Mouse (Mus musculus) CD4-positive, CD25-positive, alpha-beta regulatory T cell, adult 4 months (primary cell): ENCODE results near the gene Mrpl20. TPM values are rescaled to one million over a fixed set of nuclear protein-coding genes. Genes with fewer than 3 reads are reported as not detected.

ENCODE experiments used
- ATAC-seq: one replicate; pipeline ENCODE4 v1.8.0; 2017
- polyA plus RNA-seq, 2 experiments: library from polyadenylated mRNA; unstranded; fragments of 100-300 nt; shearing (Covaris generic); gene quantifications; one replicate each; pipeline ENCODE4 v1.2.1; 2017

Mrpl20 gene
- 100 to 1,000 TPM; 117 to 130 TPM for polyA plus RNA-seq

- ATAC-seq, result peak; percentile 58
Measured at GRCm38 (mm10) chr4:155802741-155803339, at the start of gene Mrpl20. Mrpl20 (plus strand) TSS chr4:155802878.

DNA sequence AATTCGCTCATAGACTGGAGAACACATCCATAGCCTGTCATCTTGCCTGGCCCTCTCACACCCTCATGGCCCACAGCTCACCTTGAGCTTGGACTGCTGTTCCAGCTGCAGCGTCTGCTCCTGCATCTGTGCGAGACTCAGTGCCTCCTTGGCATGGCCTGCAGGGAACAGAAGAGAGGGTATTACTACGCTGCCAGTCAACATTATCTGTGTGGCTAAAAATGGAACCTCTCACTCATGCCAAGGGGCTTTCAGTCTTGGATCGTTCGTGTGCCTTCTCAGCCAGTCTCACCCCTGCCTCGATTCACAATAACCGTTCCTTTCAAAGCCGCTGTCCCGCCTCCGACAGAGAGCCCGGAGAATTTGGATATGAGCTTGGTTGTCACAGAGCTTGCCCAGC lies 45.7 kb upstream of the Mrpl20 start:
- ATAC-seq, result no peak

GRCm38 (mm10) chr4:155759862-155760612 lies 42.6 kb upstream of the Mrpl20 start:
- ATAC-seq, result peak; percentile 46

GRCm38 (mm10) chr4:155760613-155761355 lies 41.9 kb upstream of the Mrpl20 start, which contains the start of gene Atad3a:
Atad3a (minus strand) TSS chr4:155761093.
- peak; percentile 91 for ATAC-seq

GRCm38 (mm10) chr4:155761356-155762099 lies 41.1 kb upstream of the Mrpl20 start:
- no peak for ATAC-seq

GRCm38 (mm10) chr4:155762357-155762756 lies 40.3 kb upstream of the Mrpl20 start:
- no peak for ATAC-seq

- no peak for ATAC-seq
Measured at GRCm38 (mm10) chr4:155769496-155769879, 33.2 kb upstream of the Mrpl20 start.

GRCm38 (mm10) chr4:155769880-155770512 lies 32.7 kb upstream of the Mrpl20 start:
- ATAC-seq, result peak; percentile 67

DNA sequence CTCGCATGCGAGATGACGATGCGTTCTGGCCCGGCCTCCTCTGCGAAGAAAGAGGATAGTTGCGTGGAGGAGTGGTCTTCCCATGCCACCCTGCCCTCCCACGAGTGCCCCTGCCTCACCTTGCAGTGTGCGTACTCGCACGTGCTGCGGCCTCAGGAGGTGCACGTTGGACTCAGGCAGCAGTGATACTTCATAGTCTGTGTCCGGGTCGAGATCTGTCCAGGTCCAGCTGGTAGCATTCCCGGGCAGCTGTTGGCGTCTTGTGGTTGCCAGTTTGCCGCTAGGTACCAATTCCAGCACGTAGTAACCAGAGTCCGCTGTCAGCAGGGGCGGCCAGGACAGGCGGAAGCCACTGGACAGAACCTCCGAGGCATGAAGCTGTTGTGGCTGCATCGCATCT lies 32.1 kb upstream of the Mrpl20 start:
- ATAC-seq, result no peak

DNA sequence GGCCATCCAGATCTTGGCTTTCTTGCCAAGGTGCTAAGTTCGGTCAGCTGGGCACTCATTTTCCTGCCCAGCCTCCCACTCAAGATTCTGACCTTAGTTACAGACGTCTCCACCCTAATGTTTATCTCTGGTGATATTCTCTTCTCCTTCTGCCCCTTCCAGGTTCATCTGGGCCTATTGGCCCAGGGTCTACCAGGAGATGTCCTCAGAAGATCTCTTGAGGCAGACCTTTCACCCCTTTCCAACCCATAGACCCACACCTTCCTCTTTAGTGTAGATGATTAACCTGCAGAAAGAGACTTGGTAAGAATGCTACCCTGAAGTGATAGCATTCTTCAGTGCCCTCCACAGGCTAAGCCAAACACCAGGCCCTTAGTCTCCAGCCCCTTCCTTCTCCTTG lies 31.0 kb upstream of the Mrpl20 start:
- ATAC-seq, result no peak

GRCm38 (mm10) chr4:155772786-155773185 lies 29.9 kb upstream of the Mrpl20 start:
- no peak for ATAC-seq

- no peak for ATAC-seq
Measured at GRCm38 (mm10) chr4:155773335-155774078, 29.2 kb upstream of the Mrpl20 start.

DNA sequence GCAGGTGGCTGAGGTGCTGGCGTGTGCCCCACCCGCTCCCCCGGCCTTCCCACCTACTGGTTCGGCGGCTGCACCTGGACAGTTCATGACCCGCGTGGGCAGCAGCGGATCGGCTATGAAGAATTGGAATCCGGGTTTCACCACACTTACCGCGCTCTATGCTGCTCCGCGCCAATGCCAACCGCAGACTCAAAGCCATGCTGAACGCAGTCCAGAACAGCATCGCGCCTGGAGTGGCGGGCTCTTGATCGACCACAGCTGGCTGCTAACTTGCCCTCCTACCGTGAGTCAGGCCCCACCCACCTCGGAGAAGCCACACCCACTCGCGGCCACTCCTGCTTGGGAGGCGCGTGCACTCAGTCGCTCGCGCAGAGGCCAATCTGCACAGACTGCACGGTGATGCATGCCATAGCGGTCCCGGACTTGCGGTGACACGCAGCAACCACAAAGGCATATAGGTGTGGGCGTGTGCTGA lies 28.4 kb upstream of the Mrpl20 start, which contains the start of gene Vwa1:
Vwa1 (minus strand) TSS at position 419 of the 475 bp plus-strand sequence.
- ATAC-seq, result peak; percentile 81

DNA sequence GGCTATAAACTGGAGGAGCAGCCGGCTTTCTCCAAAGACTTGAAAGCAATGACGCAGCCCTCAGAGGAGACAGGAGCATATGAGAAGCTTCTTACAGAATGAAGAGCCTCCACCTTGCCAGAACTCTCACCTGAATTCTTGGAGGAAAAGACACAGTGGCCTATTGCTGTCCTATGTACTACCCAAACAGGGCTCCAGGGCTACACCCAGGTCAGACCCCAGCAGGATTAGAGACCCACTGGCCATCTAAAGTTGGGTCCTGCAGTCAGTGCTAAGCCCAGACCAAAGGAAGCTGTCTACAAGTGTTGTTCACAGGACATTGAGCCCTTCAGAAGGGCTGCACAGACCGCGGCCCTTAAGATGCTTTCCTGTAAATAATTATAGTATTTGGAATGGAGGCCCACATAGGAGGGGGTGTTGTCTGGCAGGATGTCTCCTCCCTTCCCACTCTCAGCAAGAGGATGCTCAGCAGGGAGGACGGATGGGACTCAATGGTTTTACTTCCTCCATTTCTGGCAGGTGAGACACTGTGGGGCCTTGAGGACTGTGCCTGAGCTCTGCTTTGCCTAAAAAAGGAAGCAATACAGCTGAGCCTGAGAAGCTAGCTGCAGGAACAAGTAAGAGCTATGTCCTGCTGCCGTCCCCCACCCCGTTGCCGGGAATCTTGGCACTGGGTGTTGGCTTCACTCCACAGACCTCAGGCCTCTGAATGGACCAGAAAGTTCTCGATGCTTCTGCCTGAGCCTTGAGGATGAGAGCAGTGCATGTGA lies 27.5 kb upstream of the Mrpl20 start:
- ATAC-seq, result no peak

DNA sequence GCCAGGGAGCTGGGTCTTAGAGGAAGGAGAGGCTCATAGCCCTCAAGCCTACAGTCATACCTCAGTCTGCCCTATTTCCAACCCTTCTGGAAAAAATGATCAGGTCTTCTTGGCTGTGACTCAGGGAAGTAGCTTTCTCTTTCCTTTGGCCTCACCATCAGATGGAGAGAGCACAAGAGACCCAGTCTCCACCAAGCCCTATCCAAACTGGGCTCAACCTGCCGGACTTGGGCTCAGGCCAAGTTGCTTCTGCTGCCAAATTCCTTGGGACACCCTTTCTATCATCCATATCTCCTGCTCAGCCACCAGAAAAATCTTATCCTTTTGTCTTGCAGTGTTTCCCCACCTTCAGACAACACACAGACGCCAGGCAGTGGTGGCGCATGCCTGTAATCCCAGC lies 26.8 kb upstream of the Mrpl20 start:
- ATAC-seq, result no peak

DNA sequence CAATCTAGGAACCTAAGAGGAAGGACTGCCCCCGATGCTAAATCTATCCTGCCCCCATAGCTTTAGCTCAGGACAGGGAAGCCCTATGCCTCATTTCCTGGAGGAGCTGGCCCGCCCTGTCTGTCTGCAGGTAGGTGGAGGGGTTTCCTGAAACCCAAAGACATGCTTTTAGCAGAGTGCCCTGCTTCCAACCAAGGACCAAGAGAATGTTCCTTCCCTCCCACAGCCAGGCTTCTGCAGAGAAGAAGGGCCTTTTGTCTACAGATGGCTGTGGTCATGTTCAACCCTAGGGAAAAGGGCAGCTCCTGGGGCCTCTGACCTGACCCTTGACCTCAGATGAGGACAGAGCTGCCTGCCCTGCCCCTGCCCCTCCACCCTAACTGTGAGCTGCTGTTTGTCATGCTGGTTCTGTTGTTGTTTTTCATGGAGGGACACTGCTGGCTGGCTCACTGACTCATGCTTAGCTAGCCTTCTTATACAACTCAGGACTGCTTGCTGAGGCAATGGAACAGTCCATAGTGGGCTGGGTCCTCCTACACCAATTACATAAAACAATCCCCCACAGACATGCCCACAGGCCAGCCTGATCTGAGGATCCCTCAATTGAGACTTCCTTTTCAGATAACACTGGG lies 25.9 kb upstream of the Mrpl20 start:
- no peak for ATAC-seq

- no peak for ATAC-seq
Measured at GRCm38 (mm10) chr4:155777816-155778215, 24.9 kb upstream of the Mrpl20 start.

- ATAC-seq, result no peak
Measured at GRCm38 (mm10) chr4:155779498-155779897, 23.2 kb upstream of the Mrpl20 start.

- ATAC-seq, result no peak
Measured at GRCm38 (mm10) chr4:155780895-155781294, 21.8 kb upstream of the Mrpl20 start.

- ATAC-seq, result no peak
Measured at GRCm38 (mm10) chr4:155783486-155784080, 19.1 kb upstream of the Mrpl20 start.
